Mouse (Mus musculus): ENCODE results near the gene Saa3.
"Not testable (repeated sequence)": the region's sequence is repeated elsewhere in the genome, so short reads cannot be mapped to it uniquely, and the experiment has no call there.

Gene Saa3

GRCm38 (mm10) chr7:46712250-46712649 lies 3.2 kb downstream of the Saa3 start:
- DNase-seq (ENCODE audit: low spot score): no peak

- peak; percentile 97 for DNase-seq (ENCODE audit: low spot score)
These were observed 5.1 kb downstream of the Saa3 start, which contains the start of gene Saal1 for GRCm38 (mm10) chr7:46710390-46710844. TSS of gene Saal1 (minus strand) at chr7:46710680.

- DNase-seq (ENCODE audit: low spot score): no peak
These were observed 14.9 kb downstream of the Saa3 start for GRCm38 (mm10) chr7:46700521-46701025.

- DNase-seq (ENCODE audit: low spot score): no peak
These were observed 18.7 kb downstream of the Saa3 start for GRCm38 (mm10) chr7:46696754-46697153.

- DNase-seq (ENCODE audit: low spot score): no peak
These were observed 28.7 kb downstream of the Saa3 start for GRCm38 (mm10) chr7:46686827-46687226.

- no peak for DNase-seq (ENCODE audit: low spot score)
These were observed 34.8 kb downstream of the Saa3 start for GRCm38 (mm10) chr7:46680732-46681131.

- not testable (repeated sequence) for DNase-seq (ENCODE audit: low spot score)
These were observed 36.5 kb downstream of the Saa3 start for GRCm38 (mm10) chr7:46679044-46679443.

- no peak for DNase-seq (ENCODE audit: low spot score)
These were observed 37.1 kb downstream of the Saa3 start for GRCm38 (mm10) chr7:46678417-46678816.

- DNase-seq (ENCODE audit: low spot score): no peak
These were observed 38.6 kb downstream of the Saa3 start for GRCm38 (mm10) chr7:46676808-46677360.

GRCm38 (mm10) chr7:46675886-46676285 lies 39.6 kb downstream of the Saa3 start:
- no peak for DNase-seq (ENCODE audit: low spot score)

- no peak for DNase-seq (ENCODE audit: low spot score)
These were observed 40.4 kb downstream of the Saa3 start for GRCm38 (mm10) chr7:46675061-46675460.

GRCm38 (mm10) chr7:46672160-46672672 lies 43.3 kb downstream of the Saa3 start, which contains the start of gene Tph1:
TSS of gene Tph1 (minus strand) at chr7:46672537.
- DNase-seq (ENCODE audit: low spot score): no peak

- peak; percentile 67 for DNase-seq (ENCODE audit: low spot score)
These were observed 48.2 kb downstream of the Saa3 start for GRCm38 (mm10) chr7:46667256-46667655.

- peak; percentile 76 for DNase-seq (ENCODE audit: low spot score)
These were observed 50.3 kb downstream of the Saa3 start for GRCm38 (mm10) chr7:46665236-46665635.

Data from embryo, embryonic 10 days (tissue).